Mouse (Mus musculus) testis, adult 2 months (tissue): Measurements from ENCODE around the gene Parp14. TPM values are rescaled to one million over a fixed set of nuclear protein-coding genes. Genes with fewer than 3 reads are reported as not detected.

ENCODE experiments used
- H3K27ac ChIP-seq: fragments of 200-500 bp; 2 replicates; pipeline ENCODE4 v1.5.1; 2012; ENCODE audit warnings: low read depth, low read length; ENCODE audit not compliant: control insufficient read depth, insufficient read depth
- H3K27me3 ChIP-seq: fragments of 200-500 bp; 2 replicates; pipeline ENCODE4 v1.6.1; 2012; ENCODE audit warnings: mild to moderate bottlenecking, low read length, moderate library complexity; ENCODE audit not compliant: control insufficient read depth, insufficient read depth
- H3K36me3 ChIP-seq: fragments of 200-500 bp; 2 replicates; pipeline ENCODE4 v1.6.1; 2012; ENCODE audit warnings: mild to moderate bottlenecking, low read length; ENCODE audit not compliant: control insufficient read depth, insufficient read depth
- H3K4me1 ChIP-seq: fragments of 200-500 bp; 2 replicates; pipeline ENCODE4 v1.6.1; 2012; ENCODE audit warnings: low read length; ENCODE audit not compliant: control insufficient read depth, insufficient read depth
- H3K4me3 ChIP-seq: fragments of 200-500 bp; 2 replicates; pipeline ENCODE4 v1.5.1; 2012; ENCODE audit warnings: low read depth, mild to moderate bottlenecking, low read length, moderate library complexity, mixed read lengths; ENCODE audit not compliant: control insufficient read depth
- CTCF ChIP-seq: fragments of 200-500 bp; IDR thresholded peaks from 2 replicates; pipeline ENCODE4 v1.5.1; 2012; ENCODE audit warnings: low read depth, mild to moderate bottlenecking, inconsistent platforms, low read length, moderate library complexity; ENCODE audit not compliant: control insufficient read depth, insufficient read depth, insufficient replicate concordance
- POLR2A ChIP-seq: fragments of 200-500 bp; IDR thresholded peaks from 2 replicates; pipeline ENCODE4 v1.6.1; 2012; ENCODE audit warnings: low read depth, mild to moderate bottlenecking, inconsistent platforms, low read length, moderate library complexity; ENCODE audit not compliant: control insufficient read depth
- polyA plus RNA-seq: library from polyadenylated mRNA; depleted of rRNA; stranded (reverse); fragments of >200 nt; gene quantifications from 2 replicates; pipeline ENCODE4 v1.2.3, GENCODE M21; 2012

The Parp14 gene
- polyA plus RNA-seq, 1 experiment, result 0.27 TPM

- Histone ChIP-seq H3K4me1 (no peaks in the 10 kb centered on the region), H3K4me3 (no peak overlapping the region), H3K27ac (no peak overlapping the region), H3K36me3 (no peaks in the 10 kb centered on the region), H3K27me3 (no peaks in the 10 kb centered on the region)
- no peak for TF ChIP-seq CTCF
- TF ChIP-seq POLR2A, result no peak
Observed at GRCm38 (mm10) chr16:35806973-35807662, 64.2 kb downstream of the Parp14 start.

GRCm38 (mm10) chr16:35803723-35804122, 67.6 kb downstream of the Parp14 start:
- TF ChIP-seq CTCF (no peak), POLR2A (no peak)
- no peaks in the 10 kb centered on the region for H3K36me3 ChIP-seq
- H3K4me1 ChIP-seq, result no peaks in the 10 kb centered on the region
- H3K27me3 ChIP-seq, result no peaks in the 10 kb centered on the region
- H3K27ac ChIP-seq, result no peak overlapping the region
- H3K4me3 ChIP-seq, result no peak overlapping the region

GRCm38 (mm10) chr16:35802163-35802562, 69.2 kb downstream of the Parp14 start:
- TF ChIP-seq POLR2A, result no peak
- no peak for TF ChIP-seq CTCF
- Histone ChIP-seq H3K27ac (no peak overlapping the region), H3K4me1 (no peaks in the 10 kb centered on the region), H3K4me3 (no peak overlapping the region), H3K27me3 (no peaks in the 10 kb centered on the region), H3K36me3 (no peaks in the 10 kb centered on the region)

- Histone ChIP-seq H3K4me1 (no peaks in the 10 kb centered on the region), H3K27ac (no peak overlapping the region), H3K36me3 (no peaks in the 10 kb centered on the region), H3K27me3 (no peaks in the 10 kb centered on the region), H3K4me3 (no peak overlapping the region)
- TF ChIP-seq POLR2A (no peak), CTCF (no peak)
Observed at GRCm38 (mm10) chr16:35791962-35792521, 79.3 kb downstream of the Parp14 start.

- no peaks in the 10 kb centered on the region for H3K36me3 ChIP-seq
- no peaks in the 10 kb centered on the region for H3K4me1 ChIP-seq
- no peak overlapping the region for H3K4me3 ChIP-seq
- H3K27me3 ChIP-seq, result no peaks in the 10 kb centered on the region
- TF ChIP-seq CTCF (no peak), POLR2A (no peak)
- H3K27ac ChIP-seq, result no peak overlapping the region
Observed at GRCm38 (mm10) chr16:35788330-35788729, 83.0 kb downstream of the Parp14 start.

- Histone ChIP-seq H3K27me3 (no peaks in the 10 kb centered on the region), H3K4me1 (no peaks in the 10 kb centered on the region), H3K27ac (no peak overlapping the region), H3K36me3 (no peaks in the 10 kb centered on the region), H3K4me3 (no peak overlapping the region)
- TF ChIP-seq CTCF, result no peak
- no peak for TF ChIP-seq POLR2A
Observed at GRCm38 (mm10) chr16:35787568-35788189, 83.7 kb downstream of the Parp14 start.

- Histone ChIP-seq H3K27ac (no peak overlapping the region), H3K4me1 (no peaks in the 10 kb centered on the region), H3K4me3 (no peak overlapping the region), H3K36me3 (no peaks in the 10 kb centered on the region), H3K27me3 (no peaks in the 10 kb centered on the region)
- TF ChIP-seq POLR2A (no peak), CTCF (no peak)
Observed at GRCm38 (mm10) chr16:35787163-35787562, 84.2 kb downstream of the Parp14 start.
